Mouse (Mus musculus): ENCODE measurements around the gene Ifit2. TPM values are rescaled to one million over a fixed set of nuclear protein-coding genes. Genes with fewer than 3 reads are reported as not detected.
A peak's percentile ranks its signal among the peaks of the same experiment; 100 is the strongest.

Ifit2 gene
- polyA plus RNA-seq (2014; fragmentation: Nextera tagmentation; extraction: Ambion mirVana), result 3.1 and 7.9 TPM in 2 replicates

DNA sequence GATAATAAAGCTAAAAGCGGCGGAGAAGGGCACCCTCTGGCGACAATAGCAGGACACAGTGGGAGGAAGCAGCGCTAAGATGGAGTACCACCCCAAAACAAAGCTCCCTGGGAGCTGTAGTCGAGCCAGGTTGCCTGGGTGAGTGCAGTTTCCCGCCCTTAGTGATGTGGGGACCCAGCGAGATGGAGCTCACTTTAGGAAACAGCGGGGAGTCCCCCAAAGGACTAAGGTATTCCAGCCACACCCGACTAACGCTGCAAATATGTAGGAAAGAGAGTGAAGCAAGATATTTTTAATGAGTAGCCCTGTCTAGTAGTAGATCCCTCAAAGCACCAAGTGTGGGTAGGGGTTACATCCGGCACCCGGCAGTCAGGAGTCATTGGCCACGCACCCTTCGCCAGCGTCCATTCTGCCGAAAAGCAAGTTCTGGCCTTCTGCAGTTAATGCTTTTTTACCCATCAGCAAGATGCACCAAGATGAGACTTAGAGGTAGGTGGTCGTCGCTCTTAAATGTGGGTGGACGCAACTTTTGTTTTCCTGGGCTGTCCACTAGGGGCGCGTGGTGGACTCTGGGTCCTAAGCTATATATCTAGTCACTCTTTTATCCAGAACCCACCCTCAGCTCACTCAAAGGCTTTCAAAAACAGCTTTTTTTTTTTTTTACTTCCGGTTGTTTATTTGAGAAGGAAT, at the start of gene Ifit2:
Gene Ifit2 (plus strand): TSS at position 161 of the 690 bp plus-strand sequence.
- H3K4me3 ChIP-seq (replicated peaks; ENCODE audit: low read depth, low read length), result peak within 1 kb of the TSS; percentile 42
- H3K27me3 ChIP-seq (ENCODE audit: control insufficient read depth, insufficient read depth, low read length), result no peaks in the 10 kb centered on the region
- H3K4me1 ChIP-seq (ENCODE audit: control insufficient read depth, insufficient read depth, low read length), result 0 out of 2 replicates have a peak, but pooled peaks cover 3% of the 10 kb centered on the region
- DNase-seq, result peak; percentile 89
- H3K9me3 ChIP-seq (ENCODE audit: control insufficient read depth, low read length), result no peaks in the 10 kb centered on the region
- H3K36me3 ChIP-seq (ENCODE audit: control insufficient read depth, insufficient read depth, low read length), result no peaks in the 10 kb centered on the region
- ATAC-seq (ENCODE audit: low FRiP score, low TSS enrichment), result peak; percentile 89
- peak within 1 kb of the TSS; percentile 46 for H3K27ac ChIP-seq (replicated peaks; ENCODE audit: low read depth, low read length)
- H3K4me2 ChIP-seq (ENCODE audit: low read length), result peak within 1 kb of the TSS; percentile 60
- H3K9ac ChIP-seq (replicated peaks; ENCODE audit: low read length), result no peak within 1 kb of the TSS; the same call in 1 of the 2 replicates
- WGBS, result 1% methylated on average over 22 of the region's 22 CpGs

DNA sequence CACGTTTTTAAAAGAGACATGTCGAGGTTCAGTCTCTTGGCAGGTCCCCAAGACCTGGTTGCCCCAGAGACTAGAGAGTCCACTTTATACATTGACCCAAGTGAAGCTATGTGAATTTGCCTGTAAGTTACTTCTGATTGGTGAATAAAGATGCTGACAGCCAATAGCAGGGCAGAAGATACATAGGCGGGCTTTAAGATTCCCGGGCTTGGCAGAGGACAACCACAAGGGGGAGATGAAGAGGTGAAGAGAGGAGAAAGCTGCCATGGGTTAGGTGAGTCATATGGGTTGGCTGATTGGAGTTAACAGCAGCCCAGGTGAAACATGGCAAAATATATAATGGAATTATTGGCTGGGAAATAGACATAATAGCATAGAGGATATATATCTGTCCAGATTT, 49.7 kb upstream of the Ifit2 start:
- DNase-seq (peak; percentile 51), ATAC-seq (ENCODE audit: low FRiP score, low TSS enrichment) (peak; percentile 53)
- no peaks in the 10 kb centered on the region for H3K4me1 ChIP-seq (ENCODE audit: control insufficient read depth, insufficient read depth, low read length)
- no peaks in the 10 kb centered on the region for H3K27me3 ChIP-seq (ENCODE audit: control insufficient read depth, insufficient read depth, low read length)
- H3K9ac ChIP-seq (replicated peaks; ENCODE audit: low read length), result no peak overlapping the region
- peaks cover 6% of the 10 kb centered on the region; the same call in 1 of the 2 replicates for H3K36me3 ChIP-seq (ENCODE audit: control insufficient read depth, insufficient read depth, low read length)
- H3K27ac ChIP-seq (replicated peaks; ENCODE audit: low read depth, low read length), result no peak overlapping the region
- no peak overlapping the region for H3K4me3 ChIP-seq (replicated peaks; ENCODE audit: low read depth, low read length)
- 54% methylated on average over 4 of the region's 4 CpGs for WGBS
- no peaks in the 10 kb centered on the region for H3K9me3 ChIP-seq (ENCODE audit: control insufficient read depth, low read length)
- H3K4me2 ChIP-seq (ENCODE audit: low read length), result no peak overlapping the region

DNA sequence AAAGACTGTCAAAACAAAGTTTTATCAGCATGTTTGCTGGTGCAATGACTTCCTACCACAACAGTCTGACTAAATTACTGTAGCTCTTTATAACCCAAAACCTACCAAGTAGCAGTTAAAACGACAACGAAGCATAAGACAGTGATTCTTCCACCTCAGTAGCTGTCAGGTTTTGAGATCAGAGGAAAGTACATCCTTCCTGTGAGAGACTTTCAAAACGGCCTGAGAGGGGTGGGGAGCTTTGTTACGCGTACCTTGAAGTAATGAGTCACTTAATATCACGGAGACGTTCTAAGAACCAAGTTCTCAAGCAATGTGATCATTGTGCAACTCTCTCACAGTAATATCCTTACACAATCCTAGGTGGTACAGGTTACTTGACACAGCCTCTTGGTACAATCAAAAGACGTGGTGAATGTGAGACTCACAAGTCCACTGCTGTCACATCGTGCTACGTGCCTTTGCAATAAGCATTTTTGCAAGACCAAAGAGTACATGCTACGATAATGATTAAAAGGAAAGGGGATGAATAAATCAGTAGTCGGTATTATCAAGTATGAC, 45.3 kb upstream of the Ifit2 start:
- WGBS, result 93% methylated on average over 12 of the region's 12 CpGs
- no peaks in the 10 kb centered on the region for H3K9me3 ChIP-seq (ENCODE audit: control insufficient read depth, low read length)
- no peaks in the 10 kb centered on the region for H3K4me1 ChIP-seq (ENCODE audit: control insufficient read depth, insufficient read depth, low read length)
- no peak overlapping the region for H3K27ac ChIP-seq (replicated peaks; ENCODE audit: low read depth, low read length)
- no peak for ATAC-seq (ENCODE audit: low FRiP score, low TSS enrichment)
- no peaks in the 10 kb centered on the region for H3K27me3 ChIP-seq (ENCODE audit: control insufficient read depth, insufficient read depth, low read length)
- H3K4me2 ChIP-seq (ENCODE audit: low read length), result no peak overlapping the region
- H3K4me3 ChIP-seq (replicated peaks; ENCODE audit: low read depth, low read length), result no peak overlapping the region
- no peak for DNase-seq
- H3K9ac ChIP-seq (replicated peaks; ENCODE audit: low read length), result no peak overlapping the region
- H3K36me3 ChIP-seq (ENCODE audit: control insufficient read depth, insufficient read depth, low read length), result peaks cover 16% of the 10 kb centered on the region

- no peak overlapping the region for H3K9ac ChIP-seq (replicated peaks; ENCODE audit: low read length)
- H3K4me2 ChIP-seq (ENCODE audit: low read length), result no peak overlapping the region
- no peaks in the 10 kb centered on the region for H3K4me1 ChIP-seq (ENCODE audit: control insufficient read depth, insufficient read depth, low read length)
- H3K27ac ChIP-seq (replicated peaks; ENCODE audit: low read depth, low read length), result no peak overlapping the region
- WGBS, result 96% methylated on average over 5 of the region's 5 CpGs
- no peaks in the 10 kb centered on the region for H3K27me3 ChIP-seq (ENCODE audit: control insufficient read depth, insufficient read depth, low read length)
- H3K9me3 ChIP-seq (ENCODE audit: control insufficient read depth, low read length), result no peaks in the 10 kb centered on the region
- no peak overlapping the region for H3K4me3 ChIP-seq (replicated peaks; ENCODE audit: low read depth, low read length)
- DNase-seq, result no peak
- no peak for ATAC-seq (ENCODE audit: low FRiP score, low TSS enrichment)
- peaks cover 16% of the 10 kb centered on the region for H3K36me3 ChIP-seq (ENCODE audit: control insufficient read depth, insufficient read depth, low read length)
Observed at GRCm38 (mm10) chr19:34510717-34511116, 39.8 kb upstream of the Ifit2 start.

GRCm38 (mm10) chr19:34511528-34511927, 39.0 kb upstream of the Ifit2 start:
- H3K27me3 ChIP-seq (ENCODE audit: control insufficient read depth, insufficient read depth, low read length), result no peaks in the 10 kb centered on the region
- H3K9ac ChIP-seq (replicated peaks; ENCODE audit: low read length), result no peak overlapping the region
- whole genome bisulfite sequencing, result 75% methylated on average over 8 of the region's 8 CpGs
- no peak for DNase-seq
- H3K9me3 ChIP-seq (ENCODE audit: control insufficient read depth, low read length), result no peaks in the 10 kb centered on the region
- ATAC-seq (ENCODE audit: low FRiP score, low TSS enrichment), result no peak
- no peak overlapping the region for H3K4me3 ChIP-seq (replicated peaks; ENCODE audit: low read depth, low read length)
- no peaks in the 10 kb centered on the region for H3K4me1 ChIP-seq (ENCODE audit: control insufficient read depth, insufficient read depth, low read length)
- peaks cover 11% of the 10 kb centered on the region for H3K36me3 ChIP-seq (ENCODE audit: control insufficient read depth, insufficient read depth, low read length)
- no peak overlapping the region for H3K4me2 ChIP-seq (ENCODE audit: low read length)
- H3K27ac ChIP-seq (replicated peaks; ENCODE audit: low read depth, low read length), result no peak overlapping the region

- no peaks in the 10 kb centered on the region for H3K9me3 ChIP-seq (ENCODE audit: control insufficient read depth, low read length)
- no peak for ATAC-seq (ENCODE audit: low FRiP score, low TSS enrichment)
- H3K27ac ChIP-seq (replicated peaks; ENCODE audit: low read depth, low read length), result no peak overlapping the region
- H3K4me3 ChIP-seq (replicated peaks; ENCODE audit: low read depth, low read length), result no peak overlapping the region
- no peak for DNase-seq
- no peaks in the 10 kb centered on the region for H3K4me1 ChIP-seq (ENCODE audit: control insufficient read depth, insufficient read depth, low read length)
- H3K36me3 ChIP-seq (ENCODE audit: control insufficient read depth, insufficient read depth, low read length), result 0 out of 2 replicates have a peak, but pooled peaks cover 1% of the 10 kb centered on the region
- 81% methylated on average over 3 of the region's 3 CpGs for WGBS
- H3K9ac ChIP-seq (replicated peaks; ENCODE audit: low read length), result no peak overlapping the region
- no peak overlapping the region for H3K4me2 ChIP-seq (ENCODE audit: low read length)
- no peaks in the 10 kb centered on the region for H3K27me3 ChIP-seq (ENCODE audit: control insufficient read depth, insufficient read depth, low read length)
Observed at GRCm38 (mm10) chr19:34515681-34516080, 34.8 kb upstream of the Ifit2 start.

DNA sequence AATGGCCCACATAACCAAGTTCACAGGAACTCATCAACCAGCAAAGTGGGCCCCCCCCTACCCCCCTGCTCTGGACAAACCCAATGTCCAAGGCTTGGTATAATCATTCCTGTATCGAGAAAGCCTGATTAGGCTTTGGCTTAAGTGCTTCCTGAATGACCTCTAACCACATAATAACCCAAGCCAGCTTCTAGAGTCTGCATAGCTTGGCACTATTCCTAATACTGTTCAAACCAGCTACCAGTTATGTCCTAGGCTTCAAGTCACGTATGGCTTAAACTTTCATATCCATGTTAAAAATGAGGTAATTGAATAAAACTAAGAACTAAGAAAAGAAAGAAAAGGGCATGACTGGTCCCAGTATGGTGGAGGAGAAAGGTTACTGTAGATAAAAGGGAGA, 34.1 kb upstream of the Ifit2 start:
- H3K4me2 ChIP-seq (ENCODE audit: low read length), result no peak overlapping the region
- no peaks in the 10 kb centered on the region for H3K27me3 ChIP-seq (ENCODE audit: control insufficient read depth, insufficient read depth, low read length)
- H3K27ac ChIP-seq (replicated peaks; ENCODE audit: low read depth, low read length), result no peak overlapping the region
- H3K9ac ChIP-seq (replicated peaks; ENCODE audit: low read length), result no peak overlapping the region
- H3K9me3 ChIP-seq (ENCODE audit: control insufficient read depth, low read length), result no peaks in the 10 kb centered on the region
- over 99% methylated on average over 2 of the region's 2 CpGs for WGBS
- no peak overlapping the region for H3K4me3 ChIP-seq (replicated peaks; ENCODE audit: low read depth, low read length)
- ATAC-seq (ENCODE audit: low FRiP score, low TSS enrichment) (no peak), DNase-seq (no peak)
- H3K4me1 ChIP-seq (ENCODE audit: control insufficient read depth, insufficient read depth, low read length), result no peaks in the 10 kb centered on the region
- H3K36me3 ChIP-seq (ENCODE audit: control insufficient read depth, insufficient read depth, low read length), result no peaks in the 10 kb centered on the region

DNA sequence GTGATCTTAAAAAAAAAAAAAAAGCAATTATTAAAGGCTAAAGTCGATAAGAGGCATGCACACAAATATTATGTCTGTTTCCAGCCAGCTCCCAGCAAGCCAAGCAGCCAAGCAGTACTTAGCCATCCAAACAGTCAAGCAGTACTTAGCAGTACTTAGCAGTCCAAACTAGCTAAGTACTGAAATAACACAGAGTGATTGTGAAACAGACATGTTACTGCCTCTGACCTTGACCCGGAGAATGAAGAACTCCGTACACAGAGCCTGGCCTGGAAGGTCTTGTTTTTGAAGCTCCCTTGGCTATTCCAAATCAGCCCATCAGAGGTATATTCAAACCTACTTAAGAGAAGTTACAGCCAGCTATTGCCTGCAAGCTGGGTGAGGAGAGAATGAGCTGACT, 33.3 kb upstream of the Ifit2 start:
- Histone ChIP-seq H3K9ac (replicated peaks; ENCODE audit: low read length) (no peak overlapping the region), H3K27ac (replicated peaks; ENCODE audit: low read depth, low read length) (no peak overlapping the region), H3K4me3 (replicated peaks; ENCODE audit: low read depth, low read length) (no peak overlapping the region), H3K4me1 (ENCODE audit: control insufficient read depth, insufficient read depth, low read length) (no peaks in the 10 kb centered on the region), H3K4me2 (ENCODE audit: low read length) (no peak overlapping the region), H3K36me3 (ENCODE audit: control insufficient read depth, insufficient read depth, low read length) (no peaks in the 10 kb centered on the region), H3K9me3 (ENCODE audit: control insufficient read depth, low read length) (no peaks in the 10 kb centered on the region), H3K27me3 (ENCODE audit: control insufficient read depth, insufficient read depth, low read length) (no peaks in the 10 kb centered on the region)
- DNase-seq (no peak), ATAC-seq (ENCODE audit: low FRiP score, low TSS enrichment) (no peak)
- 93% methylated on average over 3 of the region's 3 CpGs for WGBS
